Mouse (Mus musculus): ENCODE results near the gene Pianp.

DNA sequence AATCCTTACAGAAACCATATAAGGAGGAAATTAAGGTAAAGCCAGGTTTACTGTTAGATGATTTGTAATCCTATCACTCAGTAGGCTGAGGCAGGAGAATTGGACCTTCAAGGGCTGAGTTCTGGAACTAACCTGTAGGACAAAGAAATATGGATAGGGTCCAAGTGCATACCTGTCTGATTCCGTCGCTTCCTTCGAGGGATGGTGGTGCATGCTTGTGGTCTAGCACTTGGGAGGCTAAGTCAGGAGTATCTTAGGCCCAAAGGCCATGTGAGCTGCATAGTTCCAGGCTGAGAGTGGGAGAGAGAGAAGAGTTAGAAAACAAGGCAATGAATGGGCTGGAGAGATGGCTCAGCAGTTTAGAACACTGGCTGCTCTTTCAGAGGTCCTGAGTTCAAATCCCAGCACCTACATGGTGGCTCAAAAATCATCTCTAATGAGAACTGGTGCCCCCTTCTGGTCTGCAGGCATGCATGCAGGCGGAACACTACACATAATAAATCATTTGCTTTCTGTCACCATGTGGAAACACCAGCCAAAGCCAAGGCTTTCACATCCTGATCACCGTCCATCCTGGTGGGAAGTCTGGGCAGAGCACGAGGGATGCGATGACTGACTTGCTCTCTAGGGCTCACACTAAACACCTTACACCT is 29.9 kb upstream of the Pianp start:
- TF ChIP-seq CTCF (IDR thresholded peaks at IDR 0.05; ENCODE audit: low read depth) (peak; percentile 48), EP300 (IDR thresholded peaks at IDR 0.05; ENCODE audit: low read depth) (no peak)

All from liver, postnatal 0 days (tissue).